Mouse (Mus musculus) kidney, adult 2 months (tissue): ENCODE results near the gene Ccne1.

Experiments used
- CTCF ChIP-seq: fragments of 200-500 bp; conservative IDR thresholded peaks from 2 replicates; pipeline ENCODE4 v1.5.1; 2011; ENCODE audit warnings: low read depth, mild to moderate bottlenecking, control low read depth, low read length, moderate library complexity, mixed read lengths; ENCODE audit not compliant: insufficient read depth, insufficient read length
- POLR2A ChIP-seq: fragments of 200-500 bp; IDR thresholded peaks from one replicate; pipeline ENCODE4 v1.6.1; 2011; ENCODE audit warnings: low read depth, low read length, control low read depth

DNA sequence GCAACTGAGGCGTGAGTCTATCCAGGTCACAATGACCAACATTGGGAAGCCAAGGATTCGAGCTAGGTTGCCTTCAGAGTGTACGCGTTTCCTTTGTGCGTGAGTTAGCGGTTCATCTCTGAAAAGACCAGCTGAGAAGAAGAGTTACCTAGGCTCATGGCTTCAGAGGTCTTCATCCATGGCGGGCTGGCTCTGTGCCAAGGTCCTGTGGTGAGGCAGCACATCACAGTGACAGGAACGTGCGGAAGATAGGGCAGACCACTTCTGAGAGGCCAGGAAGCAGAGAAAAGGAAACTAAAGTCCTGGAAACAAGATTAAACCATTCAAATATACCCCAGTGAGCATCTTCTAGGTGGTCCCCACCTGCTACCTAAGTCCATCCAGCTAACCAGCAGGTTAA, 53.1 kb downstream of the Ccne1 start:
- TF ChIP-seq POLR2A (no peak), CTCF (no peak)
